Mouse (Mus musculus) midbrain, embryonic 15.5 days (tissue): ENCODE measurements around the gene Prkar2b. TPM values are rescaled to one million over a fixed set of nuclear protein-coding genes. Genes with fewer than 3 reads are reported as not detected.
A peak's percentile ranks its signal among the peaks of the same experiment; 100 is the strongest.

Experiments
- ATAC-seq: fragments of 200-750 bp; cut with Nextera tagmentation; replicated peaks from 2 replicates; pipeline ENCODE4 v1.8.0; 2017; ENCODE audit warnings: moderate TSS enrichment
- H3K27ac ChIP-seq: fragments of 300-500 bp; sonication (generic); 2 replicates; pipeline ENCODE4 v1.5.1; 2015; ENCODE audit warnings: mild to moderate bottlenecking, inconsistent platforms
- H3K27me3 ChIP-seq: fragments of 300-500 bp; sonication (generic); replicated peaks from 2 replicates; pipeline ENCODE4 v1.6.1; 2015; ENCODE audit warnings: inconsistent platforms
- H3K36me3 ChIP-seq: fragments of 300-500 bp; sonication (generic); replicated peaks from 2 replicates; pipeline ENCODE4 v1.6.1; 2015; ENCODE audit warnings: inconsistent platforms
- H3K4me1 ChIP-seq: fragments of 300-500 bp; sonication (generic); 2 replicates; pipeline ENCODE4 v1.6.1; 2015; ENCODE audit warnings: inconsistent platforms
- H3K4me2 ChIP-seq: fragments of 300-500 bp; sonication (generic); 2 replicates; pipeline ENCODE4 v1.6.1; 2015; ENCODE audit warnings: inconsistent platforms, mild to moderate bottlenecking, moderate library complexity
- H3K4me3 ChIP-seq: fragments of 300-500 bp; sonication (generic); 2 replicates; pipeline ENCODE4 v1.5.1; 2015; ENCODE audit warnings: mild to moderate bottlenecking, inconsistent platforms
- H3K9ac ChIP-seq: fragments of 300-500 bp; sonication (generic); 2 replicates; pipeline ENCODE4 v1.6.1; 2015; ENCODE audit warnings: mild to moderate bottlenecking, inconsistent platforms
- H3K9me3 ChIP-seq: fragments of 300-500 bp; sonication (generic); 2 replicates; pipeline ENCODE4 v1.6.1; 2016; ENCODE audit warnings: inconsistent platforms
- WGBS: fragments of 180-500 bp; shearing (Covaris S2); methylation state at CpG from one replicate; pipeline ENCODE4 v1.1.7; 2015; ENCODE audit warnings: mixed read lengths; 5-methylcytosine and 5-hydroxymethylcytosine counted together
- polyA plus RNA-seq: library from polyadenylated mRNA; unstranded; fragments of >200 nt; fragmentation: Nextera tagmentation; extraction: Ambion mirVana; gene quantifications from 2 replicates; pipeline ENCODE4 v1.2.1, GENCODE M21; 2015

Gene Prkar2b
- polyA plus RNA-seq, 1 experiment from 2014 or later, result 148 TPM

DNA sequence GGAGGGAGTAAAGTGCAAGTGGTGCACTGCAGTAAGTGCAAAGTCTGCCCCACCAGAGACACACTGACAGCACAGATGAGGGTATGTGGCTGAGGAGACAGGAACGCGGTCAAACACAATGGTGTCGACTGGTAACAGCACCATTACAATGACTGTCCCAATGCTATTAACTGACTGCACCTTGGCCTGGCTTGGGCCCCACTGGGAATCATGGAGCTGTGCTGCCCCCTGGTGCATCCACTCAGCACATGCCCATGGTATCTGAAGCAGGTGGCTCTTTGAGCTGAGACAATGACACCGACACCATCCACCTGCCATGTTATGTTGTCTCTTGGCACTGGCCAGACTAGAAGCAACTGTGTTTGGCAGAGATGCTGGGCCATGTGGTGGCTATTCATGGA is 134.4 kb downstream of the Prkar2b start:
- H3K4me1 ChIP-seq, result no peaks in the 10 kb centered on the region
- peaks cover 17% of the 10 kb centered on the region; the same call in 1 of the 2 replicates for H3K36me3 ChIP-seq
- peak overlapping the region; percentile 17; the same call in 1 of the 2 replicates for H3K27ac ChIP-seq
- H3K4me3 ChIP-seq, result no peak overlapping the region
- 34% methylated on average over 4 of the region's 4 CpGs for WGBS
- no peaks in the 10 kb centered on the region for H3K9me3 ChIP-seq
- H3K9ac ChIP-seq, result no peak overlapping the region
- H3K27me3 ChIP-seq, result no peaks in the 10 kb centered on the region
- ATAC-seq, result peak; percentile 92
- no peak overlapping the region for H3K4me2 ChIP-seq

DNA sequence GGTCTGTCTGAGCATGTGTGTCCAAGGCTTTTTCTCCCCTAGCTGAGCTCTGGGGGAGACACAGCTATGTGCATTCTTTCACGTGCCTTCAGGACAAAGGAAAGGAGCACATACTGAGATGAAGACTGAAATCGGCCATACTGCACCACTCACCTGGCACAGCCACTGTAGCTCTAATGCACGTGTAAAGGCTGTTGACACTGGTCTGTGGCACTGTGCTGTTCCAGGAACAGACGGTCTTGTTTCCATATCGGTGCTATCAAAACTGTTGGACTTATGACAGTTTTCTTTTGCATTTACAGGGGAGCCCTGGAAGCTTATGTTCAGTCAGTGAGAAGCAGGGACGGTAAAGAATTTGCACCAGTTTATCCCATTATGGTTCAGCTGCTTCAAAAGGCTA is 135.8 kb downstream of the Prkar2b start:
- 88% methylated on average over 6 of the region's 6 CpGs for WGBS
- Histone ChIP-seq H3K9ac (no peak overlapping the region), H3K27ac (no peak overlapping the region), H3K4me2 (no peak overlapping the region), H3K4me1 (no peaks in the 10 kb centered on the region), H3K4me3 (no peak overlapping the region), H3K27me3 (no peaks in the 10 kb centered on the region), H3K9me3 (no peaks in the 10 kb centered on the region), H3K36me3 (peaks cover 11% of the 10 kb centered on the region; the same call in 1 of the 2 replicates)
- ATAC-seq, result no peak

DNA sequence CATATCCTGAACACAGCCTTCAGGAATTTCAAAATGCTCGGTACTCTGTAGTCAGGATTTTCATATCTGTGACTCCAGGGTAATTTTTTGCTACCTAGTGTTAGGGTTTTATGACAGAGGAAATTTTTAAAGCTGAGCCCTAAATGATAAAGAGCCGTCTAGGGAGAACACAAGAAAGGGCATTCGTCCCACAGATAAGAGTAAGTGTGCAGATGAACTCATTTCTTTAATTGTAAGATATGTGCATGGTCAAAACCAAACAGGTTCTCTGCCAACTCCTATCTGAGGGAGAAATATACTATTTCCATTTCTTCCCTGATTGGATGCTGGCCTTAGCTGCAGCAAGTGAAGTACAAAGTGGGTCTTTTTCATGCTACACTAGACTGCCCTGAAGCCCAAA is 137.0 kb downstream of the Prkar2b start:
- Histone ChIP-seq H3K9me3 (no peaks in the 10 kb centered on the region), H3K27ac (no peak overlapping the region), H3K27me3 (no peaks in the 10 kb centered on the region), H3K9ac (no peak overlapping the region), H3K36me3 (peaks cover 11% of the 10 kb centered on the region; the same call in 1 of the 2 replicates), H3K4me1 (no peaks in the 10 kb centered on the region), H3K4me2 (no peak overlapping the region), H3K4me3 (no peak overlapping the region)
- WGBS, result 86% methylated on average over 3 of the region's 3 CpGs
- ATAC-seq, result no peak

DNA sequence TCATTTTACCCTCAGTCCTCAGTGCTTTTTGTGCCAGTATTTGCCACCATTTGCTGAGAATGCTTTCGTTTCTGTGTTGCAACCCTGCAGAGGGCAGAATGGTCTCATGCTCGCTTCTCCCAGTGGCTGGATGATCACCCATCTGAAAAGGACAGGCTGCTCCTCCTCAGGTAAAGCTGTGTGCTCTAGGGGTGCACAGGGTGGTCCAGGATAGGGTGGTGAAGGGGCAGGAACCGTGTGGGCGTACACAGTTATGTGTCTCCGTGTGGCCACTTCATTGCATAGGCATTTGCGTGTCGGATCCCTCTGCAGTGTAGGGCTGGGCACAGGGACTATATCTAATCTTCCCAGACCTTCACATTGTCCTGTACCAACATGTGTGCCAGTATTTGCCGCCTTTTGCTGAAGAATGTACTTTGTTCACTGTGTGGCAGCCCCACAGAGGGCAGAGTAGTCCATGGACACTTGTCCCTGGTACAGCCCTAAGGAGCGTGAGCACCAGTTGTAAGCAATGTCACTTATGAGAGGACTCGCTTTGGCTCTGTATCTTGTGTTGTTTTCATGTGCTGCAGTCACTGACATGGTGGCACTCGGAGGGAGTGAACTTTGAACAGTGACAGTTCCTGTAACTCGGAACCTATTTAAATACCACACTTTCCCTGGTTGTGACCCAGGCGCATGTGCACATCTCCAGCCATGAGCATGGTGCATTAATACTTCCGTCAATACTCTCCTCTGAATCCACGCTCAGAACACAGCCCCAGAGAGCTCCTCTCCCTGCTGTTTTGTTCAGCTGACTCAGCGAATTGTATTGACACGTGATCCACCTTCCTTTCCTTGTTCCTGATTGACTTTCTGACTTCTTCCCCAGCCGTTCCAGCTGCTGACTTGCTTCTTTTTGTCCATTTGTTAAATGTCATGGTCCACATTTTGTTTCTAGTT is 140.4 kb downstream of the Prkar2b start:
- Histone ChIP-seq H3K4me1 (no peaks in the 10 kb centered on the region), H3K4me3 (no peak overlapping the region), H3K9me3 (no peaks in the 10 kb centered on the region), H3K9ac (no peak overlapping the region), H3K4me2 (no peak overlapping the region), H3K36me3 (no peaks in the 10 kb centered on the region; the same call in 1 of the 2 replicates), H3K27me3 (no peaks in the 10 kb centered on the region), H3K27ac (no peak overlapping the region)
- ATAC-seq, result no peak
- 82% methylated on average over 18 of the region's 18 CpGs for WGBS

DNA sequence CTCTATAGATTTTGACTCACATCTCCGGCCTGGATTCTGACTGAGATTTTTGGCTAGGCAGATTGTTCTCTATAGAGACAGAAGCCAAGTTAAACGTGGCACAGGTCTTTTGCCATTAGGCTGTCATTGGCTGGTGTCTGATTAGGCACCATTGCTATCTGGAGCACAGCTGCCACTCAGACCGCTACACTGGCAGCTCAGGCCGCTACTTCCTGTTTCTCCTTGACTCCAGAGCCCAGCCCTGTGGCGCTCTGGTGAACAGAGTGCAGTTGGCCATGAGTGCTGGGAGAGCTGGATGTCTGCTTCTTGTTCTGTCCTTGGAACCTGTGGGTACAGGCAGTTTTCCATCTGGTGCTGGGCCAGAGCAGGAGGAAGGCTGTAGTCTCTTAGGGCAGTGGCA is 143.9 kb downstream of the Prkar2b start:
- WGBS, result 90% methylated on average over 5 of the region's 5 CpGs

DNA sequence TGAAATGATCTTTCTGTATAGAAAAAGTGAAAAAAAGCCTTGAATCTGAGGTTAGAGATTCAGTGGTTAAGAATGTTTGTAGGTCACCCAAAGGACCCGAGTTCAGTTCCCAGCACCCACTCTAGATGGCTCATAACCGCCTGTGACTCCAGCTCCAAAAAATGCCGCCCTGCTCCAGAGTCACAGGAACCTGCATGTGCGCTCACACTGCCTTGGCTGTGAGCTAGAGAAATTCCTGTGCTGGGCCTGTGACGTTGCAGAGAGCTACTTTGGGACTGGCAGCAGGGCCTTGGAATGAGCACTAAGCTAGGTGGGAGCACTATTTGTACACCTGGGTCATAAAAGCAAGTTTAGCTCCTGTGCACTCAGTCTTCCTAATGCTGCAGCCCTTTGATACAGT is 144.4 kb downstream of the Prkar2b start:
- Histone ChIP-seq H3K27ac (no peak overlapping the region), H3K9me3 (no peaks in the 10 kb centered on the region), H3K9ac (no peak overlapping the region), H3K4me3 (no peak overlapping the region), H3K4me2 (no peak overlapping the region), H3K36me3 (no peaks in the 10 kb centered on the region), H3K27me3 (no peaks in the 10 kb centered on the region), H3K4me1 (no peaks in the 10 kb centered on the region)
- no peak for ATAC-seq
- 94% methylated on average over 5 of the region's 5 CpGs for WGBS

More for the DNA sequence above, 143.9 kb downstream of the Prkar2b start:
- H3K9ac ChIP-seq, result no peak overlapping the region
- no peaks in the 10 kb centered on the region for H3K36me3 ChIP-seq
- H3K27me3 ChIP-seq, result no peaks in the 10 kb centered on the region
- no peak overlapping the region for H3K4me2 ChIP-seq
- no peaks in the 10 kb centered on the region for H3K9me3 ChIP-seq
- H3K4me3 ChIP-seq, result no peak overlapping the region
- no peak overlapping the region for H3K27ac ChIP-seq
- no peaks in the 10 kb centered on the region for H3K4me1 ChIP-seq
- ATAC-seq, result no peak

DNA sequence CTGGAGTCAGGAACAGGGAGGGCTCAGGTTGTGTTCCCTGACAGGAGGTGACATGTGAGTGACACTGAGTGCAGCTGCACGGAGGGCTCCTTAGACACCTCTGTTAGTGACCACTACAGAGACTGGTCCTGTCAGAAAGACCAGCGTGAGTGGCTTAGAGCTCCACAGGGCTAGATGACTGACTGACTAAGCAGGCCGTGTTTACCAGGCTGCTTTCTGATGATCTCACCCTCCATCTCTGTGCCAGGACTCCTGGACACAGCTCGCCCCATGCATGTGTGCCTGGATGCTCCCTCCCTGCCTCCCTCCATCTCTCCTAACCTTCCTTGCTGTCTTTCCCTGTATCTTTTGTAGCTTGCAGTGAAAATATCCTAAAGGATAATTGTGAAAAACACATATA is 147.5 kb downstream of the Prkar2b start:
- H3K27ac ChIP-seq, result no peak overlapping the region
- no peaks in the 10 kb centered on the region for H3K36me3 ChIP-seq
- H3K4me3 ChIP-seq, result no peak overlapping the region
- H3K4me1 ChIP-seq, result no peaks in the 10 kb centered on the region
- H3K9ac ChIP-seq, result no peak overlapping the region
- H3K4me2 ChIP-seq, result no peak overlapping the region
- ATAC-seq, result no peak
- H3K9me3 ChIP-seq, result no peaks in the 10 kb centered on the region
- no peaks in the 10 kb centered on the region for H3K27me3 ChIP-seq
- WGBS, result 69% methylated on average over 4 of the region's 4 CpGs

DNA sequence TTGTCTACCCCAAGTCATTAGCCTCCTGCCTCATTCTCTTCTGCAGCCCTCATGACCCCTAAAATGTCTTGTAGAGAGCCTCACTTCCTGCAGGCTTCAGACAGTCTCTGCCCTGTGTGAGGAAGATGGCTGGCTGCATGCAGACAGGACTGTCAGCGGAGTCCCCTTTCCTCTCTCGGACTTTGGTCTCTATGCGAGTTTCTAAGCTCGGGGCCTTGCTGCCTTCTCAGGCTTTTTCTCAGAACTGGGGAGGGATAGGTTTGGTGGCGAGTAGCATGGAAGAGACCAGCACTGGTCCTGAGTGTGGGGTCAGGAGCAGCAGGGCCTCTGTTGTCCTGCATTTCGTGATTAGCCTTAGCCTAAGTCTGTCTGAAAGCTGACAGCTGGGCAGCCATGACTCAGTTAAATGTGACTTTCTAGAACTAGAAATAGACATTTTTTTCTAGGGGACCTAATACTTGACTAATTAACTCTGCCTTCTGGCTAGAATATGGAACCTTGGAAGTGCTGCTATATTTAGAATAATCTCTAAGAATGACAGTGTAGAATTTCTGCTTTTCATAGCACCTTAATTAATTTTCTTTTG is 148.0 kb downstream of the Prkar2b start:
- Histone ChIP-seq H3K36me3 (no peaks in the 10 kb centered on the region), H3K4me2 (no peak overlapping the region), H3K9me3 (no peaks in the 10 kb centered on the region), H3K27ac (no peak overlapping the region), H3K27me3 (no peaks in the 10 kb centered on the region), H3K4me1 (no peaks in the 10 kb centered on the region), H3K4me3 (no peak overlapping the region), H3K9ac (no peak overlapping the region)
- WGBS, result 83% methylated on average over 6 of the region's 6 CpGs
- ATAC-seq, result no peak

Other genes with a start within 250 kb of the Prkar2b start
- gene Hbp1, start 110.8 kb downstream of the Prkar2b start, polyA plus RNA-seq, result 48.3 and 49.2 TPM in 2 replicates
- 1.2 and 1.6 TPM in 2 replicates for gene Pik3cg, start 147.4 kb upstream of the Prkar2b start, polyA plus RNA-seq